Mouse (Mus musculus) intestine, postnatal 0 days (tissue): ENCODE measurements at regions not wholly inside any gene's neighbourhood (a gene's known extent, or its start where the extent isn't known, plus 50 kb on each side); places are given as distances from the start of the nearest gene placed in this dataset.

ENCODE experiments used
- ATAC-seq: fragments of 200-750 bp; cut with Nextera tagmentation; 2 replicates; pipeline ENCODE4 v1.8.0; 2017; ENCODE audit warnings: mild to moderate bottlenecking, moderate TSS enrichment, moderate library complexity
- H3K27ac ChIP-seq: fragments of 300-500 bp; sonication (generic); 2 replicates; pipeline ENCODE4 v1.5.1; 2014; ENCODE audit warnings: mild to moderate bottlenecking, low read depth, low read length, moderate library complexity
- H3K27me3 ChIP-seq: fragments of 300-500 bp; sonication (generic); replicated peaks from 2 replicates; pipeline ENCODE4 v1.6.1; 2014; ENCODE audit warnings: low read length, mixed read lengths; ENCODE audit not compliant: control insufficient read depth, insufficient read depth
- H3K36me3 ChIP-seq: fragments of 300-500 bp; sonication (generic); 2 replicates; pipeline ENCODE4 v1.6.1; 2014; ENCODE audit warnings: mild to moderate bottlenecking, moderate library complexity; ENCODE audit not compliant: control insufficient read depth, insufficient read depth
- H3K4me1 ChIP-seq: fragments of 300-500 bp; sonication (generic); replicated peaks from 2 replicates; pipeline ENCODE4 v1.6.1; 2014; ENCODE audit warnings: antibody characterized with exemption, low read length, mixed read lengths; ENCODE audit not compliant: control insufficient read depth, insufficient read depth
- H3K4me2 ChIP-seq: fragments of 300-500 bp; sonication (generic); replicated peaks from 2 replicates; pipeline ENCODE4 v1.6.1; 2014; ENCODE audit warnings: low read depth, mild to moderate bottlenecking, moderate library complexity
- H3K4me3 ChIP-seq: fragments of 300-500 bp; sonication (generic); 2 replicates; pipeline ENCODE4 v1.5.1; 2014; ENCODE audit warnings: low read depth, low read length
- H3K9ac ChIP-seq: fragments of 300-500 bp; sonication (generic); 2 replicates; pipeline ENCODE4 v1.6.1; 2014; ENCODE audit warnings: mild to moderate bottlenecking, low read depth, low read length
- H3K9me3 ChIP-seq: fragments of 300-500 bp; sonication (generic); 2 replicates; pipeline ENCODE4 v1.6.1; 2016; ENCODE audit warnings: mixed run types; ENCODE audit not compliant: control insufficient read depth
- CTCF ChIP-seq: sonication (generic); IDR thresholded peaks from 2 replicates; pipeline ENCODE4 v1.5.1; 2016; ENCODE audit warnings: low read depth, mild to moderate bottlenecking, control low read depth, antibody characterized with exemption, moderate library complexity
- WGBS: fragments of 180-500 bp; shearing (Covaris S2); extraction: QIAGEN DNeasy Blood & Tissue Kit; methylation state at CpG from one replicate; pipeline ENCODE4 v1.1.7; 2014; 5-methylcytosine and 5-hydroxymethylcytosine counted together

- Histone ChIP-seq H3K4me1 (no peaks in the 10 kb centered on the region), H3K27me3 (no peaks in the 10 kb centered on the region), H3K36me3 (no peaks in the 10 kb centered on the region), H3K9ac (no peak overlapping the region), H3K27ac (no peak overlapping the region), H3K9me3 (no peaks in the 10 kb centered on the region), H3K4me3 (no peak overlapping the region), H3K4me2 (no peak overlapping the region)
- ATAC-seq: no peak
- TF ChIP-seq CTCF: no peak
- WGBS: 33% methylated on average over 5 of the region's 5 CpGs
These were observed 194.8 kb upstream of the Rack1 start for GRCm38 (mm10) chr11:48605223-48605824.

- no peaks in the 10 kb centered on the region for H3K9me3 ChIP-seq
- ATAC-seq: no peak
- H3K27me3 ChIP-seq: no peaks in the 10 kb centered on the region
- no peak overlapping the region for H3K9ac ChIP-seq
- H3K27ac ChIP-seq: no peak overlapping the region
- no peak overlapping the region for H3K4me2 ChIP-seq
- no peak overlapping the region for H3K4me3 ChIP-seq
- WGBS: 73% methylated on average over 1 of the region's 1 CpGs
- H3K36me3 ChIP-seq: no peaks in the 10 kb centered on the region
- no peaks in the 10 kb centered on the region for H3K4me1 ChIP-seq
- no peak for TF ChIP-seq CTCF
These were observed 199.0 kb upstream of the Rack1 start for GRCm38 (mm10) chr11:48601096-48601495.

DNA sequence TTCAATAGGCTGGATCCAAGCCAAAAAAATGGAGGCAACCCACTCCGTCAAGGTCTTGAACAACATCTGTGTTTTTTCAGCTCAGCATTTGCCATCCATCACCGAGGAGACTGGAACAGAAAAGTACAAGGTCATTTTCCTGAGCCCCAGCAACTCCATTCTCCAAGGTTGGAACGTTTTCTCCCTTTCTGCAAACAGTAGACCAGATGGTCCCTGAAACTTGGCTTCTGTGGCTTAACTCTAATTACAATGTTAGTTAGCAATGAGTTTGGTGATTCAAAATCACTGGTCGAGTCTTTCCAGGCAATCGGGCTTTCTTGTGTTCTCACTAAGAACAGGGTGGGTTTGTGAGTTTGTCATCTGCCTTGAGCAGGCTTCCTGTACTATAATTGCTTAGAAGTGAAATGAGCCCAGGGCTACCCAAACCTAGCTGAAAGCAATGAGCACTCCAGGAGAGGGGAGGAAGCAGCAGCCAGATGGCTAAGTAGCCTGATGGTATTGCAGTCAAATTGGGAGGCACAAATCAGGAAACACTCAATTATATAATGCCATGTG lies 200.5 kb upstream of the Rack1 start:
- Histone ChIP-seq H3K9me3 (no peaks in the 10 kb centered on the region), H3K27me3 (no peaks in the 10 kb centered on the region), H3K27ac (no peak overlapping the region), H3K4me2 (no peak overlapping the region), H3K4me3 (no peak overlapping the region), H3K36me3 (no peaks in the 10 kb centered on the region), H3K9ac (no peak overlapping the region), H3K4me1 (no peaks in the 10 kb centered on the region)
- 59% methylated on average over 5 of the region's 5 CpGs for WGBS
- ATAC-seq: no peak
- no peak for TF ChIP-seq CTCF

- no peak for TF ChIP-seq CTCF
- Histone ChIP-seq H3K27me3 (no peaks in the 10 kb centered on the region), H3K9me3 (no peaks in the 10 kb centered on the region)
These were observed 201.1 kb upstream of the Rack1 start for GRCm38 (mm10) chr11:48599033-48599432.

DNA sequence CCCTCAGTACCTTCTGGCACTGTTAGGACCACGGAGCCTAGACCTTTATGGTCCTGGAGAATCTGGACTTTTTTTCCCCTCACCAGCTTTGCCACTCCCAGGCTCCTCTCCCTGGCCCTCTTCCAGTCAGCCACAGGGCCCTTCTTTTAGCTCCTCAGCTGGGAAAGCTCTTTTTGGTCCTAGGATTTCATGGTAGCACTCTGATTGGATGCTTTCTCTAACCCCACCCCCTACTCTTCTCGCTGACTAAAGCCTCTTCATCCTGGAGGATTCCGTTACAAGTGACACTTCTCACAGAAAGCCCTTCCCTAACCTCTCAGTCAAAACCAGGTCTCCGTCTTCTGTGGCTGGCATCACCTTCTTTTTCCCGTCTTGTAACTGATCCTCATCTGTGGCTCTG lies 205.7 kb upstream of the Rack1 start:
- TF ChIP-seq CTCF: no peak
- Histone ChIP-seq H3K27me3 (no peaks in the 10 kb centered on the region), H3K9ac (no peak overlapping the region), H3K27ac (no peak overlapping the region), H3K4me2 (no peak overlapping the region), H3K9me3 (no peaks in the 10 kb centered on the region), H3K4me3 (no peak overlapping the region), H3K36me3 (no peaks in the 10 kb centered on the region), H3K4me1 (no peaks in the 10 kb centered on the region)
- ATAC-seq: no peak
- WGBS: 29% methylated on average over 5 of the region's 5 CpGs

More at GRCm38 (mm10) chr11:48599033-48599432, 201.1 kb upstream of the Rack1 start:
- ATAC-seq: no peak
- Histone ChIP-seq H3K36me3 (no peaks in the 10 kb centered on the region), H3K9ac (no peak overlapping the region), H3K4me3 (no peak overlapping the region), H3K4me2 (no peak overlapping the region), H3K4me1 (no peaks in the 10 kb centered on the region), H3K27ac (no peak overlapping the region)

DNA sequence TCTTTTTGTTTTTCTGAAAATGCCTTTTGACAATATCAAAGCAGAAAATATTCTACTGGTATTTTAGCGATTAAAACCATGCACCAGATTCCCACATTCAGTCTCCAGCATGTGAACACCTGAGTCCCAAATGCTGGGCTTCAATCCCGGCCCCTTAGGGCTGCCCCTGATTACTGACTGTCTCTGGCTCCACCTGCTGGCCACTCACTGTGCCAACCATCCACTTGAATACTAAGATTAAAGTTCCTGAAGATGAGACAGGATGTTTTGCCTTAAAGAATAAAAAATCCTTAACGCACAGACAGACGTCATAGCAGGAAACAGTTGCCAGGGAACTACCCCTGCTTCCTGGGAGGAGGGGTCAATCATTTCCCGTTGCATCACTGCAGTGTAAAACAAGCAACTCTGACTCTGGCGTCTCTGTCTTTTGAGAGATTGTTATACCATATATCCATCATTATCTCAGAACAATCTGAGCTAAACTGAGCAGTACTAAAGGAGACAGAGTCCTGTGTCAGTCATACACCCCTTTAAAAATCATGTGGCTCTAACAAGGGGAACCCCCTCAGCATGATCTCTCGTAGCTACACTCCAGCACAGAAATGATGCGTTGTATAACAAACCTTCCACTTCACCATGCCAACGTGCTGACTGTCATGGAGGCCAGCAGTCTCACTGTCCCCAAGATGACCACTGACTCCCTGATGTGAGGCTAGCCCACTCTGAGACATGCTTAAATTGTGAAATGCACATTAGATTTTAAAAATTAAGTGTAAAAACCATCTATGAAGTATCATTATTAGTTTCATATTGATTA lies 211.1 kb upstream of the Rack1 start:
- no peaks in the 10 kb centered on the region for H3K9me3 ChIP-seq
- H3K4me3 ChIP-seq: no peak overlapping the region
- H3K27ac ChIP-seq: no peak overlapping the region
- 25% methylated on average over 9 of the region's 9 CpGs for WGBS
- H3K9ac ChIP-seq: no peak overlapping the region
- peak; percentile 84 for TF ChIP-seq CTCF
- no peak for ATAC-seq
- no peaks in the 10 kb centered on the region for H3K4me1 ChIP-seq
- no peaks in the 10 kb centered on the region for H3K36me3 ChIP-seq
- no peaks in the 10 kb centered on the region for H3K27me3 ChIP-seq
- H3K4me2 ChIP-seq: no peak overlapping the region
